Mouse (Mus musculus) lung, postnatal 0 days (tissue): ENCODE data around the gene Cux1.

Experiments used
- CTCF ChIP-seq: IDR thresholded peaks from 2 replicates; pipeline ENCODE4 v1.5.1; 2016; ENCODE audit warnings: antibody characterized with exemption, mild to moderate bottlenecking
- EP300 ChIP-seq: IDR thresholded peaks from 2 replicates; pipeline ENCODE4 v1.6.1; 2016; ENCODE audit warnings: antibody characterized with exemption, mild to moderate bottlenecking, control low read depth

- TF ChIP-seq CTCF (no peak), EP300 (no peak)
These were observed 146.9 kb downstream of the Cux1 start for GRCm38 (mm10) chr5:136420342-136420741.
